Mouse (Mus musculus) heart, embryonic 11.5 days (tissue): ENCODE data around the gene Rexo1. TPM values are rescaled to one million over a fixed set of nuclear protein-coding genes. Genes with fewer than 3 reads are reported as not detected.

Experiments
- ATAC-seq: fragments of 200-750 bp; cut with Nextera tagmentation; replicated peaks from 2 replicates; pipeline ENCODE4 v1.8.0; 2017; ENCODE audit warnings: moderate library complexity; ENCODE audit not compliant: insufficient number of reproducible peaks, low FRiP score, low TSS enrichment
- H3K27ac ChIP-seq: fragments of 300-500 bp; sonication (generic); 2 replicates; pipeline ENCODE4 v1.5.1; 2014; ENCODE audit warnings: mild to moderate bottlenecking, low read depth, low read length
- H3K27me3 ChIP-seq: fragments of 300-500 bp; sonication (generic); 2 replicates; pipeline ENCODE4 v1.6.1; 2014; ENCODE audit warnings: mild to moderate bottlenecking, low read length, mixed read lengths; ENCODE audit not compliant: control insufficient read depth, insufficient read depth
- H3K36me3 ChIP-seq: fragments of 300-500 bp; sonication (generic); 2 replicates; pipeline ENCODE4 v1.6.1; 2014; ENCODE audit warnings: mild to moderate bottlenecking, low read length, moderate library complexity, mixed read lengths; ENCODE audit not compliant: control insufficient read depth, insufficient read depth
- H3K4me1 ChIP-seq: fragments of 300-500 bp; sonication (generic); 2 replicates; pipeline ENCODE4 v1.6.1; 2014; ENCODE audit warnings: low read length; ENCODE audit not compliant: control insufficient read depth, insufficient read depth
- H3K4me2 ChIP-seq: fragments of 300-500 bp; sonication (generic); 2 replicates; pipeline ENCODE4 v1.6.1; 2014; ENCODE audit warnings: mild to moderate bottlenecking, moderate library complexity
- H3K4me3 ChIP-seq: fragments of 300-500 bp; sonication (generic); 2 replicates; pipeline ENCODE4 v1.5.1; 2014; ENCODE audit warnings: low read depth, low read length
- H3K9ac ChIP-seq: fragments of 300-500 bp; sonication (generic); 2 replicates; pipeline ENCODE4 v1.6.1; 2014; ENCODE audit warnings: mild to moderate bottlenecking, low read depth, low read length, moderate library complexity
- H3K9me3 ChIP-seq: fragments of 300-500 bp; sonication (generic); replicated peaks from 2 replicates; pipeline ENCODE4 v1.6.1; 2016; ENCODE audit warnings: low read length; ENCODE audit not compliant: control insufficient read depth
- WGBS: fragments of 180-500 bp; shearing (Covaris S2); extraction: QIAGEN DNeasy Blood & Tissue Kit; methylation state at CpG from one replicate; pipeline ENCODE4 v1.1.7; 2014; ENCODE audit not compliant: insufficient replicate concordance; 5-methylcytosine and 5-hydroxymethylcytosine counted together
- polyA plus RNA-seq: library from polyadenylated mRNA; unstranded; fragments of >200 nt; fragmentation: Nextera tagmentation; extraction: Ambion mirVana; gene quantifications from 2 replicates; pipeline ENCODE4 v1.2.1, GENCODE M21; 2014

Gene Rexo1
- polyA plus RNA-seq, 1 experiment from 2014 or later: 18.1 TPM

DNA sequence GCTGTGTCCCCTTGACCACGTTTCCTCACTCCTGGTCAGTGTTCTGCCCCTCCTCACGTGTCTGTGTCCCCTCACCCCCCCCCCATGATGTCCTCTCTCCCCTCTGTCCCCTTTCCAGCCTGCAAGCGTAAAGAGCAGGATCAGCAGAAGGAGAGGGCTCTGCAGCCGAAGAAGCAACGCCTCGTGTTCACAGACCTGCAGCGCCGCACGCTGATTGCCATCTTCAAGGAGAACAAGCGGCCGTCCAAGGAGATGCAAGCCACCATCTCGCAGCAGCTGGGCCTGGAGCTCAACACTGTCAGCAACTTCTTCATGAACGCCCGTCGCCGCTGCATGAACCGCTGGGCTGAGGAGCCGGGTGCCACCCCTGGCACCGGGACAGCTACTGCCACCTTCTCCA is 47.6 kb downstream of the Rexo1 start:
- WGBS: 6% methylated on average over 19 of the region's 19 CpGs
- ATAC-seq: no peak
- H3K27ac ChIP-seq: no peak overlapping the region
- H3K27me3 ChIP-seq: peaks cover 52% of the 10 kb centered on the region
- H3K9ac ChIP-seq: 0 out of 2 replicates have a peak overlapping the region, but pooled peaks have one; percentile 4
- H3K4me3 ChIP-seq: no peak overlapping the region
- H3K9me3 ChIP-seq: no peaks in the 10 kb centered on the region
- H3K4me1 ChIP-seq: peaks cover 10% of the 10 kb centered on the region; the same call in 1 of the 2 replicates
- peak overlapping the region; percentile 24 for H3K4me2 ChIP-seq
- no peaks in the 10 kb centered on the region for H3K36me3 ChIP-seq

DNA sequence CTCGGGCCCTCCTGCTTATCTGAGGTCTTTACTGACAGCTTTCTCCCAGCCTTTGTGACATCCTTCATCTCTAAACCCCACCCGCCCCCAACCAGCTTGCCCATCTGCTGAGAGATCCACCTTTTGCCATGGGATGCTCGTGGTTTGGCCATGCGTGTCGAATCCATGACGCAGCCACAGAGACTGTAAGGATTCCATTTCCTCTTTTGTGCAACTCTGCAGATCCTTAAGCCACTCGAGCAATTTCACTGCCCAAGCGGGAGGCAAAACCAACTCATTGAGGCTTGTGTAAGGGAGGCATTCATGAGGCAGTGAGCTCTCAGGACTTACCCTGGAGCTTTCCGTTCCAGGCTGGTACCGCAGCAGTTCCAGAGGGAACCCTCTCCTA is 51.1 kb downstream of the Rexo1 start:
- WGBS: 50% methylated on average over 10 of the region's 10 CpGs
- H3K4me3 ChIP-seq: no peak overlapping the region
- peaks cover 66% of the 10 kb centered on the region for H3K27me3 ChIP-seq
- ATAC-seq: no peak
- no peaks in the 10 kb centered on the region for H3K9me3 ChIP-seq
- H3K27ac ChIP-seq: no peak overlapping the region
- H3K4me1 ChIP-seq: peaks cover 10% of the 10 kb centered on the region; the same call in 1 of the 2 replicates
- H3K36me3 ChIP-seq: no peaks in the 10 kb centered on the region
- peak overlapping the region; percentile 54; the same call in 1 of the 2 replicates for H3K9ac ChIP-seq
- peak overlapping the region; percentile 75 for H3K4me2 ChIP-seq

DNA sequence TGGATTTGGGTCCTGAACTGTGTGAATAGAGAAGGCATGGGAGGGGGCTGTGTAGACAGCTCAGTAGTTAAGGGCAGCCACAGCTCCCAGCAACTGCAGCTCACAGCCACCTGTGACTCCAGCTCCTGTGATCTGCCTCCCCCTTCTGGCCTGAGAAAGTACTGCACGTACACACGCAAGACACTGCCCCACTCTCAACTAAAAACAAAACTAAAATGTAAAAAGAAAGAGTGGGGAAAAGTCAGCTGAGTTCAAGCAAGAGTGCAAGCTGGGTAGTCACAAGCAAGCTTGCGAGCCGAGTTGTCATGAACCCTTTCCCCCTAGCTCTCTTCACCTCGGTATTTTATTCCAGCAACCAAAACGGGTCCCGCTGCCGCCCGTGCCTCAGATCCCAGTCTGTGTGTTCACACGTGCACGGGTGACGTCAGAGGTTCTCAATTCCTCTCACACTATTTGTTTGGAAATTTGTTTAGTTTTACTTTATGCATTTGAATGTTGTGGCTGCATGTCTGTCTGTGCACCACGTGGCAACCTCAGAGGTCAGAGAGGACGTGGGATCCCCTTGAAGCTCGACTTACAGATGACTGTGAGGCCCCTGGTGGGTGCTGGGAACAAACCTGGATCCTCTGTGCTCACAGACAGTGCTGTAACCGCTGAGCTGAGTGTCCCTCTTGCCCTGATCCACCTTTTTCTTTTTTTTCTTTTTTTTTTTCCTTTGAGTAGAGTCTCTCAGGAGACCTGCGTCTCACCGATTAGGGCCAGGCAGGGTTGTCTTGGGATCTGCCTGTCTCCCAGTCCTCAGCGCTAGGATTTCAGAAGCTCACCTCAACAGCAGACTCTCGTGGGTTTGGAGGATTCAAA is 51.7 kb downstream of the Rexo1 start:
- Histone ChIP-seq H3K4me1 (peaks cover 10% of the 10 kb centered on the region; the same call in 1 of the 2 replicates), H3K27me3 (peaks cover 67% of the 10 kb centered on the region), H3K36me3 (no peaks in the 10 kb centered on the region), H3K9me3 (no peaks in the 10 kb centered on the region), H3K27ac (no peak overlapping the region), H3K4me3 (peak overlapping the region; percentile 40), H3K4me2 (peak overlapping the region; percentile 75), H3K9ac (peak overlapping the region; percentile 54)
- 9% methylated on average over 20 of the region's 20 CpGs for WGBS
- peak; percentile 44; the same call in 1 of the 2 replicates for ATAC-seq

DNA sequence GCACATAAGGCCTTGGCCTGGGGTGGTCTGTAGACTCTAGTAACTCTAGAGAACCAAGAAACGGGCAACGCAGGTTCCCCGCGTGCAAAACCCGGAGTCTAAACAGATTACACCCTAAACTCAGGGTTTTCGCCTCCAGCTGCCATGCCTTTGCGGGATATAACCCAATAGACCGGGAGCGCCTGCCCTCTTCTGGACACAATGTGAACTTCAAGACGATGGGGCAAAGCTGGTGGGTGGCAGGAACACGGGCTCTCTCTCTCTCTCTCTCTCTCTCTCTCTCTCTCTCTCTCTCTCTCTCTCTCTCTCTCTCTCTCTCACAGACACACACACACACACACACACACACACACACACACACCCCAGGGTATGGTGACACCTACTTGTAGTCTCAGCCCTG is 55.1 kb downstream of the Rexo1 start:
- Histone ChIP-seq H3K4me3 (no peak overlapping the region), H3K9me3 (no peaks in the 10 kb centered on the region), H3K9ac (no peak overlapping the region), H3K36me3 (no peaks in the 10 kb centered on the region), H3K27ac (no peak overlapping the region), H3K4me1 (peaks cover 4% of the 10 kb centered on the region; the same call in 1 of the 2 replicates), H3K4me2 (no peak overlapping the region), H3K27me3 (peaks cover 71% of the 10 kb centered on the region)
- 0% methylated on average over 11 of the region's 11 CpGs for WGBS
- no peak for ATAC-seq

DNA sequence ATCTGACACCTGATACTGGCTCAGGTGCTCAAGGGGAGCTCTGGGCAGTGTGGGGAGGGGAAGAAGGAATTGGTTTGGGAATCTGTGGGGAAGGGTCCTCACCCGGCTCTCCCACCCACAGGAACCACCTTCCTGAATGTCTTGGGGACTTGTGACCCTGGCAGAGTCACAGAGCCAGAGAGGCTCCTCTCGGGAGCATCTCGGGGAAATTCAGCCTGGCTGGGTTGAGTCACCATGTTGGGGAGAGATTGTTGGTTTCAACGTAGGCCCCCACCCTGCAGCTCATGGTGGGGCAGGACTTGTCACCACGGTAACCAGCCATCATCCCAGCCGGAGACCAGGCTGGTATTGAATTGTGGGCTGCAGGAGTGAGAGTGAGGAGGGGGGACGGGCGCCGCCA is 56.6 kb downstream of the Rexo1 start:
- WGBS: 8% methylated on average over 9 of the region's 9 CpGs
- H3K27ac ChIP-seq: no peak overlapping the region
- H3K4me1 ChIP-seq: peaks cover under 1% of the 10 kb centered on the region; the same call in 1 of the 2 replicates
- no peak for ATAC-seq
- no peak overlapping the region for H3K4me2 ChIP-seq
- peaks cover 78% of the 10 kb centered on the region for H3K27me3 ChIP-seq
- H3K4me3 ChIP-seq: no peak overlapping the region
- H3K9me3 ChIP-seq: no peaks in the 10 kb centered on the region
- no peaks in the 10 kb centered on the region for H3K36me3 ChIP-seq
- H3K9ac ChIP-seq: no peak overlapping the region

DNA sequence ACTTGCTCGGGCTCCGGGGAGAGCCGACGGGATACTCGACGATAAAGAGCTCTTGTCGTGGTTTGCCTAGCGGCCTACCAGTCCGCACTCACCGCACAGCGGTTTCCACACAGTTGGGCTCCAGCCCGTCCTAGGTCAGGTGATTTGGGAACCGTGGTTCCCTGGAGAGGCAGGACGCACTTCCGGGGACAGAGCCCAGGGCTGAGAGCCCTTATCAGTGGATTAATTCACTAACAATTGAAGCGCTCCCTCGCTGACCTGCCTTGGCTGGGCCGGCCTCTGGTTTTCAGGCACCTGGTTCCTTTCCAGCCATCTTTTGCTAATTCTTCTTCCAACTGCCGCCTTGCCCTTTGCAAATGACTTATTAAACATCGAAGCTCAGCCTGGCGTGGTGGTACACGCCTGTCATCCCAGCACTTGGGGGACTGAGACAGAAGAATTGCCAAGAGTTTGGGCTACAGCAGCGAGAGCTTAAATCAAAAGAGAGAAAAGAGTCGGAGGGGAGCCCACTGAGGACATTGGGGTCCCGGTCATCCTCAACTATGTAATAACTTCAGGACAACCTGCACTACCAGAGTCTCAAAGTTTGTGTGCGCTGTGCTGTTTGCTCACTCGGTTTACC is 57.6 kb downstream of the Rexo1 start:
- no peak for ATAC-seq
- no peaks in the 10 kb centered on the region for H3K9me3 ChIP-seq
- no peaks in the 10 kb centered on the region for H3K4me1 ChIP-seq
- H3K4me3 ChIP-seq: peak overlapping the region; percentile 6; the same call in 1 of the 2 replicates
- 1% methylated on average over 27 of the region's 27 CpGs for WGBS
- H3K4me2 ChIP-seq: peak overlapping the region; percentile 36
- H3K27me3 ChIP-seq: peaks cover 84% of the 10 kb centered on the region
- no peak overlapping the region for H3K9ac ChIP-seq
- H3K27ac ChIP-seq: no peak overlapping the region
- no peaks in the 10 kb centered on the region for H3K36me3 ChIP-seq

DNA sequence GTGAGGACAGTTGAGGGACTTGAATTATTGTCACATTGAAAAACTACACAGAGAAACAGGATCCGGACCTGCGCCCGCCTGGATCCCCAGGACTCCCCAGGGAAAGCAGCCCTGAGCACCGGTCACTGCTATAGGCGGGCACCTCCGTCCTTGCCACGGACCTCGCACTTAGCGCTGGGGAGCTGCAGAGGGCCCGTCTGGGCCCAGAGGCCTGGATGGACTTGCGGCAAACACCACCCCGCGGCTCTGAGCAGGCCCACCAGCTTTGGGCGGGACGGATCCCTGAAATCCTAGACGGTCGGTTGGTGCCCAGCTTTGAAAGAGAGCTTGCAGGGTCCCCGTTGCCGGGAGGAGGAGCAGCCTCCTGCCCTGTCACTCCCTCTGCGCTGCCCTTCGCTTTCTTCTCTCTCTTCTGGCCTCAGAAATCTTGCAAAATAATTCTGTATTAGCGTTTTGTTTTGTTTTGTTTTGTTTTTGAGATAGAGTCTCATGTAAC is 58.5 kb downstream of the Rexo1 start:
- Histone ChIP-seq H3K9me3 (no peaks in the 10 kb centered on the region), H3K4me1 (no peaks in the 10 kb centered on the region), H3K27me3 (peaks cover 87% of the 10 kb centered on the region), H3K4me3 (no peak overlapping the region), H3K4me2 (no peak overlapping the region), H3K9ac (no peak overlapping the region), H3K36me3 (no peaks in the 10 kb centered on the region), H3K27ac (no peak overlapping the region)
- 1% methylated on average over 22 of the region's 22 CpGs for WGBS
- no peak for ATAC-seq

DNA sequence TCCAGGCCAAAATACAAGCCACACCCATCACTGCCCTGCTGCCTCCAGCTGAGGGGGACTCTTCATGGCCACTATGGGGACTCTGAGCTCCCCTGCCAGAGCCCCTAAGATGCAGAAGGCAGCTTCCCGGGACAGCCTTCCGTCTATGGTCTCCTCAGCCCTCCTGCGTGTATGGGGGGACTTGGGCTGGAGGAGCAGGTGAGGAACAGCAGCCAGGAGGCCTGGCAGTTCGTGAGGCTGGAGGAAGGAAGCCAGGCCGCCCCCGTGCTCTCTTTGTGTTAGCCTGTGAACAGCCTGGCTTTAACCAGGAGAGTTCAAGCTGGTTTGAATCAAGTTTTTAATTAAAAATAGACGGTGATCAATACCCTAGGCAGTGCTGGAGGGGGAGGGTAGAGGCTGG is 59.1 kb downstream of the Rexo1 start:
- peaks cover 87% of the 10 kb centered on the region for H3K27me3 ChIP-seq
- no peak overlapping the region for H3K4me2 ChIP-seq
- no peaks in the 10 kb centered on the region for H3K4me1 ChIP-seq
- no peak for ATAC-seq
- H3K27ac ChIP-seq: no peak overlapping the region
- no peak overlapping the region for H3K4me3 ChIP-seq
- H3K9ac ChIP-seq: no peak overlapping the region
- 2% methylated on average over 7 of the region's 7 CpGs for WGBS
- H3K36me3 ChIP-seq: no peaks in the 10 kb centered on the region
- no peaks in the 10 kb centered on the region for H3K9me3 ChIP-seq
